ENCODE assay signal across 9 mouse cellular contexts in the genomic region with DNA sequence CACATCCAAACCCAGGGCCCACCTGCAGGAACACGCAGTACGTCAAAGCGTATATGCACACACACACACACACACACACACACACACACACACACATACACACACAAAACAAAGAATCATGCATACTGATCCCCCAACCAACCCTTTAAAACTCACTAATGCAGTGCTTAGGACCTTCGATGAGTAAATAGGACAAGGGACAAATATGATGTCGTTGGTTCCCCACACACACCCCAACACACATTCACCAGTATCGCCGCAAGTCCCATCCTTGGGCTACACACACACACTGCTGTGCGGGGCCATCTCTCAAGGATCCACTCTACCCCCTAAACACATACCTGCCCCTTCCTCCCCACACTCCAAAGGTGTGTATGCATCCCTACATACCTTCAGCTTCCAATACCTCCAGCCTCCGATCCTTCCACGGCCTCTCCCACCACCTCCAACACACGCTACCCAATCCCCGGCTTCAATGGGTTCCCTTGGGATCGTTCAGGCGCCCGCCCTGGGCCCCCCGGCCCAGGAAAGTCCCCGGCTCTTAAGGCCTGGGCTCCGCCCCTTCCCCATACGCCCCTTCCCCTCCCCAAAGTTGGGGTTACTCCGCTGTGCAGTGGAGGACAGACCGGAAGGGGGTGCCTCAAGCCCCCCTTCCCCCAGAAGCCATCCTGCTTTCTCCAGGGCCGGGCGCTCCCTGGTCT. TPM values are rescaled to one million over a fixed set of nuclear protein-coding genes. Genes with fewer than 3 reads are reported as not detected.
DNase-seq lines count a peak whose midpoint lies in the region; ATAC-seq and TF ChIP-seq lines count a peak whose summit lies in the region.
"Had no signal": no experiment of that assay in that cellular context is flagged by ENCODE, and none has a peak within 500 bp of the region (broad histone marks: within the 10 kb centered on the region; RNA-seq: fewer than 3 reads in every experiment).

No protein-coding gene starts in this region.

- ATAC-seq in frontal cortex, adult (ENCODE audit: low TSS enrichment), result peak; percentile 42
- ATAC-seq in CD4-positive, CD25-positive, alpha-beta regulatory T cell, adult 4 months, result peak; percentile 78
- ATAC-seq in hematopoietic stem cell, adult 5-6 weeks (replicated peaks in 1 of 2; ENCODE audit: insufficient read depth in 1 of 2, low FRiP score in 2 of 2, low TSS enrichment in 1 of 2, low read depth in 1 of 2, poor library complexity in 2 of 2, severe bottlenecking in 2 of 2), result peak; percentile 23 to 43; a peak in 2 of 4 replicates
- peak; percentile 15; the same call in 1 of the 2 replicates for ATAC-seq in megakaryocyte, adult 5-6 weeks (ENCODE audit: poor library complexity, severe bottlenecking)

- 7% methylated on average over 23 of the region's 23 CpGs for WGBS in thymus, adult 2 months

- DNase-seq in frontal cortex, adult 2 months (ENCODE audit: extremely low spot score in 1 of 2, low spot score in 1 of 2), result no peak
- peak; percentile 20 to 35 for DNase-seq in cerebellum, postnatal 36 days
- peak; percentile 57 for DNase-seq in thymus, adult 2 months
- no peak for DNase-seq in c-Kit-positive CD71-positive TER-119-positive erythroid progenitor cells, embryonic 14.5 days (ENCODE audit: low spot score)

- no peaks in the 10 kb centered on the region for H3K27me3 ChIP-seq in thymus, adult 2 months (ENCODE audit: control insufficient read depth, insufficient read depth, low read length)

- no peaks in the 10 kb centered on the region for H3K36me3 ChIP-seq in thymus, adult 2 months (ENCODE audit: control insufficient read depth, insufficient read depth, low read length)
- H3K36me3 ChIP-seq: G1E had no signal

- peaks cover 17% of the 10 kb centered on the region for H3K4me1 ChIP-seq in thymus, adult 2 months (replicated peaks; ENCODE audit: control insufficient read depth, insufficient read depth, low read length)

- 0 out of 2 replicates have a peak, but pooled peaks have one; percentile 19 for TF ChIP-seq POLR2A in thymus, adult 2 months (IDR thresholded peaks at IDR 0.05; ENCODE audit: control insufficient read depth, extremely low read depth, insufficient read depth, low read length, poor library complexity)

- peak overlapping the region; percentile 77 for H3K4me3 ChIP-seq in thymus, adult 2 months (ENCODE audit: control insufficient read depth, insufficient read depth, low read length)

- TF ChIP-seq CTCF in thymus, adult 2 months (IDR thresholded peaks at IDR 0.05; ENCODE audit: borderline replicate concordance, control insufficient read depth, extremely low read depth, insufficient read depth, low read length, poor library complexity), result no peak

- peak overlapping the region; percentile 65 for H3K27ac ChIP-seq in thymus, adult 2 months (ENCODE audit: control insufficient read depth, insufficient read depth, low read length)

RNA-seq across cellular contexts. Expression of gene Vangl2, which starts 1.9 kb away (rescaled TPM):
- 11.5 and 13.4 TPM in 2 replicates for polyA plus RNA-seq in frontal cortex, adult 2 months (2012; rRNA removed)
- 1 to 10 TPM in 1 of 2 experiments, under 1 TPM in 1; 0.67 to 1.2 TPM for polyA plus RNA-seq in CD4-positive, CD25-positive, alpha-beta regulatory T cell, adult 4 months (2017; shearing (Covaris generic))
- 5.2 TPM in 2 replicates for total RNA-seq in hematopoietic stem cell, adult 5-6 weeks (2017)
- total RNA-seq in megakaryocyte, adult 5-6 weeks (2015), result 2.1 and 2.8 TPM in 2 replicates
- total RNA-seq in megakaryocyte, adult 5-6 weeks (2017), result 1.8 and 2.5 TPM in 2 replicates
- 20.5 and 27.3 TPM in 2 replicates for polyA plus RNA-seq in thymus, adult 2 months (2012; rRNA removed)
- polyA plus RNA-seq: G1E had no signal

RNA-seq across cellular contexts. Expression of gene Nhlh1, which starts 31.0 kb away (rescaled TPM):
- polyA plus RNA-seq in frontal cortex, adult 2 months (2012; rRNA removed), result 0.30 and 0.50 TPM in 2 replicates
- polyA plus RNA-seq in CD4-positive, CD25-positive, alpha-beta regulatory T cell, adult 4 months (2017; shearing (Covaris generic)), result not detected
- not detected in 2 replicates for total RNA-seq in hematopoietic stem cell, adult 5-6 weeks (2017)
- not detected in 2 replicates for total RNA-seq in megakaryocyte, adult 5-6 weeks (2015)
- total RNA-seq in megakaryocyte, adult 5-6 weeks (2017), result not detected in 2 replicates
- 0.14 and 0.18 TPM in 2 replicates for polyA plus RNA-seq in thymus, adult 2 months (2012; rRNA removed)
- total RNA-seq: G1E had no signal

RNA-seq across cellular contexts. Expression of gene Copa, which starts 56.0 kb away (rescaled TPM):
- 114 and 122 TPM in 2 replicates for polyA plus RNA-seq in frontal cortex, adult 2 months (2012; rRNA removed)
- 100 to 1,000 TPM in 1 of 2 experiments, 10 to 100 TPM in 1; 97.8 to 161 TPM for polyA plus RNA-seq in CD4-positive, CD25-positive, alpha-beta regulatory T cell, adult 4 months (2017; shearing (Covaris generic))
- total RNA-seq in hematopoietic stem cell, adult 5-6 weeks (2017), result 126 and 139 TPM in 2 replicates
- 120 and 132 TPM in 2 replicates for total RNA-seq in megakaryocyte, adult 5-6 weeks (2015)
- 122 and 132 TPM in 2 replicates for total RNA-seq in megakaryocyte, adult 5-6 weeks (2017)
- 53.9 and 58.9 TPM in 2 replicates for polyA plus RNA-seq in thymus, adult 2 months (2012; rRNA removed)

RNA-seq across cellular contexts. Expression of gene Ncstn, which starts 56.2 kb away (rescaled TPM):
- 82.6 and 88.1 TPM in 2 replicates for polyA plus RNA-seq in frontal cortex, adult 2 months (2012; rRNA removed)
- polyA plus RNA-seq in CD4-positive, CD25-positive, alpha-beta regulatory T cell, adult 4 months (2017; shearing (Covaris generic)), result 100 to 1,000 TPM; 105 to 161 TPM
- total RNA-seq in hematopoietic stem cell, adult 5-6 weeks (2017), result 24.0 and 25.1 TPM in 2 replicates
- 81.2 and 87.8 TPM in 2 replicates for total RNA-seq in megakaryocyte, adult 5-6 weeks (2015)
- total RNA-seq in megakaryocyte, adult 5-6 weeks (2017), result 39.8 and 45.5 TPM in 2 replicates
- polyA plus RNA-seq in thymus, adult 2 months (2012; rRNA removed), result 130 and 133 TPM in 2 replicates

Comparison
In these comparisons a context has a peak if more than half of its experiments do, and no peak if none do; other contexts are left out.
1. ATAC-seq: peak in every context shown above with its lines; median percentile 78 in CD4-positive, CD25-positive, alpha-beta regulatory T cell, adult 4 months; 42 in frontal cortex, adult; 33 in hematopoietic stem cell, adult 5-6 weeks; 15 in megakaryocyte, adult 5-6 weeks.
2. DNase-seq: peak in cerebellum, postnatal 36 days (2 of 2) and thymus, adult 2 months (single experiment); none in frontal cortex, adult 2 months (0 of 2) and c-Kit-positive CD71-positive TER-119-positive erythroid progenitor cells, embryonic 14.5 days (single experiment).